Mouse (Mus musculus): ENCODE measurements at regions not wholly inside any gene's neighbourhood (a gene's known extent, or its start where the extent isn't known, plus 50 kb on each side); places are given as distances from the start of the nearest gene placed in this dataset.

DNA sequence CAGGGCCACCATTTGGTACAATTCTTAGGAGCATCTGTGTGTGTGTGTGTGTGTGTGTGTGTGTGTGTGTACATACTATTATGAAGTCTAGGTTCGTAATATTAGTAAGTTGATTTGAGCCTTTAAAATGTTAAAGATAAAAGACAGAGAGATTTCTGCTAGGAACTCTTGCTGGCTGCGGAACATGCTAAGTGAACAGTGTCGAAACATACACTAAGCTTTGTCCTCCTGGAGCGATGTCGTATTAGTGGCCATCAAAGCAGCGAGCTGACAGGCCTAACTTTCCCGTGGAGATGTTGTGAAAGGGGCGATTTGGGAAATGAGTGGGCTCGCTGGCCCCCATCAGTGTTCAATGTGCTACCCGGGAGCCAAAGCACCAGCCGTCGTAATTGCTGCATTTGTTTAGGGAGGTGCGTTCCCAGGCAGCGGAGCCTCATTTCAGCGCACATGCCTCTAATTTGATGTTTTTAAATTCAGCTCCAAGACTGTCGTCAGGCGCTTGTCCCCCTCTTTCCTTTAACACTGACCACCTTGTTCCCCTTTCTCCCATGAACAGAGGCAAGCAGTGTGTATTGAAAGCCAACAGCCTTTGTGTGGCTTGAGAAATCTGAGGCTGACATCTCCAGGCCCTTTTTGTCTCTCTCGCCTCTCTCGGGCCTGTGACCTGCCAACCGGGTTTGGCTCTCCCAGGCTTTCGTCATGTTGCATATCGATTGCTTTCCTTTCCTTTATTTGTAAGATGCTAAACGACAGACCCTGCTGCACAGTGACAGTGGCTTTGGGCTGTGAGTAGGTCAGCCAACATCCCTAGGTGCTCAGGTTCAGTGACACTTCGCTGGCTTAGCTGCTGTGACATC lies 426.3 kb downstream of the Sorl1 start:
- TF ChIP-seq CTCF (IDR thresholded peaks at IDR 0.05; ENCODE audit: insufficient read depth, low read depth, low read length) = no peak
- TF ChIP-seq POLR2A (IDR thresholded peaks at IDR 0.05; ENCODE audit: insufficient read depth, low read depth, low read length) = no peak
